Mouse (Mus musculus) G1E (cell line): ENCODE results near the gene Nudt2.

Source experiments
- CTCF ChIP-seq: IDR thresholded peaks from 2 replicates; pipeline ENCODE4 v1.5.1; 2012; ENCODE audit warnings: low read depth, low read length, inconsistent platforms, mixed read lengths
- GATA2 ChIP-seq: IDR thresholded peaks from 2 replicates; pipeline ENCODE4 v1.6.1; 2012; ENCODE audit warnings: low read depth, low read length, inconsistent platforms, borderline replicate concordance
- POLR2AphosphoS5 ChIP-seq: IDR thresholded peaks from 2 replicates; pipeline ENCODE4 v1.6.1; 2012; ENCODE audit warnings: low read depth, low read length, inconsistent platforms; ENCODE audit not compliant: insufficient replicate concordance
- TAL1 ChIP-seq: conservative IDR thresholded peaks from 2 replicates; pipeline ENCODE4 v1.6.1; 2012; ENCODE audit warnings: low read depth, low read length, inconsistent platforms, mixed read lengths

DNA sequence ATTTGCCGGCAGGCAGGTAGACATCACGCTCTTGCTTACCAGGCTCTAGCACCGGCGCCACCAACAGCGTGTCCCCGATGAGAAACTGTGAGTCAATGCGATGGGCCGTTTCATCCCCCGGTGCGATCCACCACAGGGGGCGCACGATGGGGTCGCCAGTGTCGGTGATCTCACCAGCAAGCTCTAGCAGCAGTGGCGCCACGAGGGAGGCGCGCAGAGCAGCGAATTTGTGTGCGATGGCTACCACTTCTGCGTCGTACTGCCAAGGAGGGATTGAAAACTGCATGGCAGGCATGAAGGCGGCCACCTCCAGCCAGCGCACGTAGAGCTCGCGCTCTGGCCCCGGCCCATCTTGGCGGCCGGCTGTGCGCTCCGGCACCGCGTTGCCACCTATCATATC, 32.6 kb downstream of the Nudt2 start:
- TF ChIP-seq CTCF (no peak), TAL1 (no peak), POLR2AphosphoS5 (no peak), GATA2 (no peak)
